Mouse (Mus musculus): Measurements from ENCODE around the gene Tram2.

DNA sequence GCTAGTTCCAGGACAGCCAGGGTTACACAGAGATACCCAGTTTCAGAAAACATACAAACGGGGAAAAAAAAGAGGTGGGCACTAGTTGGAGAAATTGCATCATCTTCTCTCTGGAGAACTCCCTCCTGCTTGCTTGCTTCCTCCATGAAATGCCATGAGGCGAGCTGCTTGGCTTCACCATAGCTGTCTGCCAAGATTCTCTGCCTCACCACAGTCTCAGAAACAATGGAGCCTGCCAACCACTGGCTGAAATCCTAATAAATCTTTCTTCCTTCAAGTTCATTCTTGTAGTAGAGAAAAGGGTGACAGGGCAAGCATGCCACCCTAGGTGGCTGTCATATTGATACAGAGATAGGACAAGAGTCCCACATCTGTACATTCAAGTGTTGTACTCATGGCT, 5.6 kb upstream of the Tram2 start:
- no peak for TF ChIP-seq CTCF (IDR thresholded peaks at IDR 0.05; ENCODE audit: control insufficient read depth, insufficient read depth, insufficient read length)
- no peak for TF ChIP-seq USF1 (IDR thresholded peaks at IDR 0.05; ENCODE audit: low read depth)
- TF ChIP-seq FOSL1 (IDR thresholded peaks at IDR 0.05; ENCODE audit: insufficient read depth, low read length, poor library complexity, severe bottlenecking): no peak
- no peak for TF ChIP-seq MAX (IDR thresholded peaks at IDR 0.05)
- TF ChIP-seq CEBPB (IDR thresholded peaks at IDR 0.05; ENCODE audit: low read depth): no peak
- TF ChIP-seq MYOG (IDR thresholded peaks at IDR 0.05; ENCODE audit: control insufficient read depth, extremely low read depth, insufficient read length): no peak
- no peak for TF ChIP-seq MYOD1 (IDR thresholded peaks at IDR 0.05; ENCODE audit: control insufficient read depth, insufficient read length, low read depth)

Measured in C2C12 (cell line).